Mouse (Mus musculus) cerebellum, adult 2 months (tissue): ENCODE measurements around the gene Gpsm2.

Experiments
- CTCF ChIP-seq: fragments of 200-500 bp; IDR thresholded peaks from 2 replicates; pipeline ENCODE4 v1.5.1; 2011; ENCODE audit warnings: low read depth, mild to moderate bottlenecking, control low read depth, low read length, moderate library complexity, borderline replicate concordance; ENCODE audit not compliant: insufficient read depth
- POLR2A ChIP-seq: fragments of 200-500 bp; IDR thresholded peaks from 2 replicates; pipeline ENCODE4 v1.6.1; 2011; ENCODE audit warnings: low read length, control low read depth, borderline replicate concordance; ENCODE audit not compliant: insufficient read depth

GRCm38 (mm10) chr3:108689446-108689845 is 32.7 kb downstream of the Gpsm2 start:
- TF ChIP-seq CTCF (no peak), POLR2A (no peak)
